Mouse (Mus musculus) forebrain, embryonic 15.5 days (tissue): ENCODE measurements at regions not wholly inside any gene's neighbourhood (a gene's known extent, or its start where the extent isn't known, plus 50 kb on each side); places are given as distances from the start of the nearest gene placed in this dataset.

ENCODE experiments used
- ATAC-seq: fragments of 200-750 bp; cut with Nextera tagmentation; replicated peaks from 2 replicates; pipeline ENCODE4 v1.8.0; 2017; ENCODE audit warnings: mild to moderate bottlenecking, moderate TSS enrichment, moderate library complexity
- H3K27ac ChIP-seq: fragments of 300-500 bp; sonication (generic); replicated peaks from 2 replicates; pipeline ENCODE4 v1.5.1; 2015; ENCODE audit warnings: mild to moderate bottlenecking, inconsistent platforms
- H3K27me3 ChIP-seq: fragments of 300-500 bp; sonication (generic); 2 replicates; pipeline ENCODE4 v1.6.1; 2015; ENCODE audit warnings: inconsistent platforms
- H3K36me3 ChIP-seq: fragments of 300-500 bp; sonication (generic); 2 replicates; pipeline ENCODE4 v1.6.1; 2015; ENCODE audit warnings: mild to moderate bottlenecking, inconsistent platforms
- H3K4me1 ChIP-seq: fragments of 300-500 bp; sonication (generic); 2 replicates; pipeline ENCODE4 v1.6.1; 2015; ENCODE audit warnings: inconsistent platforms
- H3K4me2 ChIP-seq: fragments of 300-500 bp; sonication (generic); replicated peaks from 2 replicates; pipeline ENCODE4 v1.6.1; 2015; ENCODE audit warnings: mild to moderate bottlenecking, inconsistent platforms
- H3K4me3 ChIP-seq: fragments of 300-500 bp; sonication (generic); 2 replicates; pipeline ENCODE4 v1.5.1; 2015; ENCODE audit warnings: mild to moderate bottlenecking, inconsistent platforms
- H3K9ac ChIP-seq: fragments of 300-500 bp; sonication (generic); replicated peaks from 2 replicates; pipeline ENCODE4 v1.6.1; 2015; ENCODE audit warnings: mild to moderate bottlenecking, inconsistent platforms
- H3K9me3 ChIP-seq: fragments of 300-500 bp; sonication (generic); 2 replicates; pipeline ENCODE4 v1.6.1; 2016; ENCODE audit warnings: inconsistent platforms
- WGBS: fragments of 180-500 bp; shearing (Covaris S2); methylation state at CpG from one replicate; pipeline ENCODE4 v1.1.7; 2015; ENCODE audit warnings: mixed read lengths; 5-methylcytosine and 5-hydroxymethylcytosine counted together

- no peak for ATAC-seq
- H3K9ac ChIP-seq, result no peak overlapping the region
- no peaks in the 10 kb centered on the region for H3K4me1 ChIP-seq
- no peak overlapping the region for H3K27ac ChIP-seq
- H3K4me3 ChIP-seq, result no peak overlapping the region
- H3K9me3 ChIP-seq, result no peaks in the 10 kb centered on the region
- no peaks in the 10 kb centered on the region for H3K27me3 ChIP-seq
- no peak overlapping the region for H3K4me2 ChIP-seq
- 73% methylated on average over 2 of the region's 2 CpGs for WGBS
- H3K36me3 ChIP-seq, result no peaks in the 10 kb centered on the region
These were observed 105.4 kb upstream of the Mroh9 start for GRCm38 (mm10) chr1:163190841-163191240.

- 88% methylated on average over 2 of the region's 2 CpGs for WGBS
- Histone ChIP-seq H3K9ac (no peak overlapping the region), H3K4me3 (no peak overlapping the region), H3K27me3 (no peaks in the 10 kb centered on the region), H3K9me3 (no peaks in the 10 kb centered on the region), H3K4me1 (no peaks in the 10 kb centered on the region), H3K27ac (no peak overlapping the region), H3K36me3 (no peaks in the 10 kb centered on the region), H3K4me2 (no peak overlapping the region)
- ATAC-seq, result no peak
These were observed 96.4 kb upstream of the Mroh9 start for GRCm38 (mm10) chr1:163181851-163182250.

DNA sequence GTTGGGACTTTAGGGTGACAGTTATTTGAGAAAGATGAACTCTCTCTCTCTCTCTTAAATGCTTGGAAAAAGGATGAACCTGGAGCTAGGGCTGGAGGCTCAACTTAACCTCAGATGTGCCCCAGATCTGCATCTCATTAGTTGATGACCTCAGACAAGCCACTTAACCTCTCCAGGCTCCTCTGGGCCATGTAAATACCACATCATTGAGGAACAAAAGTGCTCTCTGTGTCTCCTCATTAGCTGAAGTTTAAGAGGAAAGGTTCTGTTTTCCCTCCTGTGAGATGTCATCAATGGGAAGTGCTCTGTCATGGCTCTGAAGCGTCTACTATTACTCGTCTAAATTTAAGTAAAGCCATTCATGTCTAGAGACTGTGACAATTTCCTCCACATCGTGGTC, 91.5 kb upstream of the Mroh9 start:
- Histone ChIP-seq H3K4me2 (no peak overlapping the region), H3K27ac (no peak overlapping the region), H3K9ac (no peak overlapping the region), H3K9me3 (no peaks in the 10 kb centered on the region), H3K4me1 (no peaks in the 10 kb centered on the region), H3K36me3 (no peaks in the 10 kb centered on the region), H3K27me3 (no peaks in the 10 kb centered on the region), H3K4me3 (no peak overlapping the region)
- ATAC-seq, result no peak
- 37% methylated on average over 3 of the region's 3 CpGs for WGBS

- Histone ChIP-seq H3K27ac (no peak overlapping the region), H3K4me1 (no peaks in the 10 kb centered on the region), H3K4me3 (no peak overlapping the region), H3K4me2 (no peak overlapping the region), H3K27me3 (no peaks in the 10 kb centered on the region), H3K9me3 (no peaks in the 10 kb centered on the region), H3K9ac (no peak overlapping the region), H3K36me3 (no peaks in the 10 kb centered on the region)
- no peak for ATAC-seq
These were observed 81.6 kb upstream of the Mroh9 start for GRCm38 (mm10) chr1:163167051-163167450.

DNA sequence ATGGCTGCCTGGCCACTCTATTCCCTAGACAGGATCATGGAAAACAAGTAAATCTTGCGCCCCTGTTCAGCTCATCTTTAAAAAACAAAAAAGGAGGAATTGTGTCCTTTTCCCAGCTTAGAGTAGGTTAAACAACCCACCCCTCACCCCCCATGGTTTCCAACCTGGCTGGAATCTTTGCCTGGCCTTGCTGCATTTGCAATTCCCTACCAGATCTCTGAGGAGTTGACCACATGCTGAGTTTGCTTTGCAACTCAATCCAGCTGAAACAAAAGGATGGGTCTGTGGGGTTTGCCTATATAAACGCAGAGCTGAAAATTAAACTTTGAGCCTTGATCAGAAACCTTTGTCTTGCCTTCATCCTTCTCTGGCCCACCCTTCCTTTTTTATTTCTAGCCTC, 78.2 kb upstream of the Mroh9 start:
- H3K27me3 ChIP-seq, result no peaks in the 10 kb centered on the region
- H3K9ac ChIP-seq, result no peak overlapping the region
- no peak overlapping the region for H3K4me2 ChIP-seq
- no peak for ATAC-seq
- no peaks in the 10 kb centered on the region for H3K4me1 ChIP-seq
- 22% methylated on average over 2 of the region's 2 CpGs for WGBS
- no peak overlapping the region for H3K27ac ChIP-seq
- no peaks in the 10 kb centered on the region for H3K9me3 ChIP-seq
- no peaks in the 10 kb centered on the region for H3K36me3 ChIP-seq
- no peak overlapping the region for H3K4me3 ChIP-seq

DNA sequence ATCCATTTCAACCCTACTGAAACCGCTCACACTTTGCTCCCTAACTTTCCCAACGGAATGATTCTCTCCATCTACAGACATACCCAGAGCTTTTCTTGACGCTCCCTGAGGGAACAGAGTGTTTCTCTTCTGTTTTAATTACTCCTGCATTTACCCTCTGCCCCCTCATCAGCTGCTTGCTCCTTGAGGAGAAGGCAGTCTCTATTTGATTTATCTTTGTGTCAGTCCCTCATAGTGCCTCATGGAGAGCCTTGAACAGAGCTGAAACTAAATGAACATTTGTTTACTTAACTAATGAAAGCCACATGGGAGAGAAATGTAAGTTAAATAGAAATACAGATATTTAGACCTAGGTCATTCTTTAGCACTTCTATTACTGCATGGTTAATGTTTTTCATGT, 74.4 kb upstream of the Mroh9 start:
- Histone ChIP-seq H3K36me3 (no peaks in the 10 kb centered on the region), H3K4me1 (no peaks in the 10 kb centered on the region), H3K9ac (no peak overlapping the region), H3K4me3 (no peak overlapping the region), H3K4me2 (no peak overlapping the region), H3K27ac (no peak overlapping the region), H3K27me3 (no peaks in the 10 kb centered on the region), H3K9me3 (no peaks in the 10 kb centered on the region)
- WGBS, result 80% methylated on average over 3 of the region's 3 CpGs
- ATAC-seq, result no peak

GRCm38 (mm10) chr1:163158491-163158890, 73.0 kb upstream of the Mroh9 start:
- H3K9ac ChIP-seq, result no peak overlapping the region
- WGBS, result 64% methylated on average over 5 of the region's 5 CpGs
- H3K9me3 ChIP-seq, result no peaks in the 10 kb centered on the region
- H3K4me2 ChIP-seq, result no peak overlapping the region
- H3K4me3 ChIP-seq, result no peak overlapping the region
- no peaks in the 10 kb centered on the region for H3K4me1 ChIP-seq
- H3K27ac ChIP-seq, result no peak overlapping the region
- H3K36me3 ChIP-seq, result no peaks in the 10 kb centered on the region
- no peaks in the 10 kb centered on the region for H3K27me3 ChIP-seq
- no peak for ATAC-seq

GRCm38 (mm10) chr1:163150203-163150855, 64.9 kb upstream of the Mroh9 start:
- 0 out of 2 replicates have a peak overlapping the region, but pooled peaks have one; percentile 35 for H3K9ac ChIP-seq
- H3K4me3 ChIP-seq, result peak overlapping the region; percentile 32

DNA sequence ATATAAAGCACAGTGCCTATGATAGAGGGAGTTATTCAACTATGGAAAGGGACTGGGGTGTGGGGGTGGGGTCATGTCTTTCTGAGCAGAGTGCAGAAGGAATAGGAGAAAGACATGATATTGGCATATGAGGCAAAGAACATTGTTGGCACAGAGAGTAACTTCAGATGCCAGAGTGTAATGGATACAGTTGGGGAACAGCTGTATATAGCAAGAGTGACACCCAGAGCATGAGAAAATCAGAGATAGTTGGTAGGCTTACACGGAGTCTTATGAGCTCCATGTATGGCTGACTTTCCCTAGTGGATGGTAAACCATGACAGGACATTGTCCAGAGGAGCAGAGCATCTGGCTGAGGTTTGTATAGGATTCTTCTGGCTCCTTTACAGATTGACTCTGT, 61.2 kb upstream of the Mroh9 start:
- no peak overlapping the region for H3K27ac ChIP-seq
- no peak overlapping the region for H3K4me3 ChIP-seq
- no peaks in the 10 kb centered on the region for H3K27me3 ChIP-seq
- no peak for ATAC-seq
- H3K9ac ChIP-seq, result no peak overlapping the region
- 66% methylated on average over 1 of the region's 1 CpGs for WGBS
- 0 out of 2 replicates have a peak, but pooled peaks cover 2% of the 10 kb centered on the region for H3K4me1 ChIP-seq
- no peaks in the 10 kb centered on the region for H3K9me3 ChIP-seq
- no peaks in the 10 kb centered on the region for H3K36me3 ChIP-seq
- no peak overlapping the region for H3K4me2 ChIP-seq

More at GRCm38 (mm10) chr1:163150203-163150855, 64.9 kb upstream of the Mroh9 start:
- ATAC-seq, result peak; percentile 98
- Histone ChIP-seq H3K27ac (no peak overlapping the region), H3K36me3 (no peaks in the 10 kb centered on the region), H3K4me2 (peak overlapping the region; percentile 42), H3K27me3 (no peaks in the 10 kb centered on the region), H3K9me3 (no peaks in the 10 kb centered on the region), H3K4me1 (no peaks in the 10 kb centered on the region)
- 25% methylated on average over 13 of the region's 13 CpGs for WGBS

- ATAC-seq, result no peak
- H3K4me1 ChIP-seq, result 0 out of 2 replicates have a peak, but pooled peaks cover 2% of the 10 kb centered on the region
- H3K27ac ChIP-seq, result no peak overlapping the region
- H3K27me3 ChIP-seq, result no peaks in the 10 kb centered on the region
- no peak overlapping the region for H3K4me3 ChIP-seq
- 93% methylated on average over 1 of the region's 1 CpGs for WGBS
- H3K9me3 ChIP-seq, result no peaks in the 10 kb centered on the region
- H3K9ac ChIP-seq, result no peak overlapping the region
- no peaks in the 10 kb centered on the region for H3K36me3 ChIP-seq
- no peak overlapping the region for H3K4me2 ChIP-seq
These were observed 57.6 kb upstream of the Mroh9 start for GRCm38 (mm10) chr1:163143113-163143512.

DNA sequence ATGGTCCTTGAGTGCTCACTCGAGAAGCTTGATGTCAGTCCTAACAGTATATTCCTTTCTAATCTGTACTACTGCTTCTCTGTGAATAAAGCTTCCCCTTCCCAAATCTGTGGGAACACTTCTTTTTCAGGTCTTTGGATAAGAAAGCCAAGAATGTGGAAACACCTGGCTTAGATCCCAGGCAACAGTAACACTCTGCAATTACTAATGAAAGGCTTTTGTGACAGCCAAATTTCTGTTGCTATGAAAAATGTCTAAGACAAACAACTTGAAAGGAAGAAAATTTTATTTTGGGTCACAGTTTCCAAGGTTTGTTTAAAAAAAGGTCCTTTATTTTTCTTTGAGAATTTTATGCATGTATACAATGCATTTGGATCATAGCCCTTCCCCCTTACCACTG, 56.0 kb upstream of the Mroh9 start:
- no peak for ATAC-seq
- H3K9me3 ChIP-seq, result no peaks in the 10 kb centered on the region
- WGBS, result 62% methylated on average over 1 of the region's 1 CpGs
- H3K9ac ChIP-seq, result no peak overlapping the region
- H3K27me3 ChIP-seq, result no peaks in the 10 kb centered on the region
- no peak overlapping the region for H3K27ac ChIP-seq
- no peak overlapping the region for H3K4me3 ChIP-seq
- no peak overlapping the region for H3K4me2 ChIP-seq
- H3K4me1 ChIP-seq, result 0 out of 2 replicates have a peak, but pooled peaks cover 2% of the 10 kb centered on the region
- H3K36me3 ChIP-seq, result no peaks in the 10 kb centered on the region

- Histone ChIP-seq H3K9ac (no peak overlapping the region), H3K27me3 (no peaks in the 10 kb centered on the region), H3K4me2 (no peak overlapping the region), H3K36me3 (no peaks in the 10 kb centered on the region), H3K4me1 (0 out of 2 replicates have a peak, but pooled peaks cover 2% of the 10 kb centered on the region), H3K9me3 (no peaks in the 10 kb centered on the region), H3K27ac (no peak overlapping the region), H3K4me3 (no peak overlapping the region)
- no peak for ATAC-seq
- 72% methylated on average over 1 of the region's 1 CpGs for WGBS
These were observed 52.7 kb upstream of the Mroh9 start for GRCm38 (mm10) chr1:163138179-163138578.
